Comparison of ENCODE assay signal across 8 mouse cellular contexts in the genomic region with DNA sequence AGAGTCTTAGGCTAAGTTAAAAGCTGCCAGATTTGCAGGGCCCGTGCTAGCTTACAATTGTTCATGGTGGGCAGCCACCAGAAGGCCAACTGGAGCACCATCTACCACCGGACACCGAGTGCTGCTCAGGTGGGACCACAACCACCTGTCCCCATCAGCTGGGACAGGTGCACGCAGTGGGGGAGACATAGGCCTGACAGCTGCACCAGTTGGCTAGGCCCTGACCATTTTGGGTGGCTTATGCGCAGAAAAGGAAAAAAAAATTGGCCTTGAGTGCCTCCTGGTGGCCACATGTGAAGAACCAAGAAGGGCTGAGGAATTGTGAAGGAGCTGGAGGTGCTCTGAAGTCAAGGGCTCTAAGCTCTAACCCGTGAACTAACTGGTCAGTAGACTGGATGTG. TPM values are rescaled to one million over a fixed set of nuclear protein-coding genes. Genes with fewer than 3 reads are reported as not detected.
DNase-seq lines count a peak whose midpoint lies in the region; ATAC-seq and TF ChIP-seq lines count a peak whose summit lies in the region.

No protein-coding gene starts in this region.

- DNase-seq in right cerebral cortex, adult 18-20 months = peak; percentile 76
- DNase-seq in right cerebral cortex, postnatal 36 days (ENCODE audit: low spot score in 2 of 2) = no peak
- DNase-seq in c-Kit-positive CD71-positive TER-119-positive erythroid progenitor cells, embryonic 14.5 days (ENCODE audit: low spot score) = peak; percentile 56
- peak; percentile 80 for DNase-seq in left cerebral cortex, postnatal 14 days (ENCODE audit: low spot score in 2 of 2)
- DNase-seq in midbrain, embryonic 11.5 days (ENCODE audit: low spot score, missing footprints) = peak; percentile 98

- peak overlapping the region; percentile 99 for H3K27ac ChIP-seq in forebrain, embryonic 13.5 days
- peak overlapping the region; percentile 98 for H3K27ac ChIP-seq in midbrain, embryonic 11.5 days (ENCODE audit: low read depth, low read length)
- H3K27ac ChIP-seq in small intestine, adult 2 months (ENCODE audit: insufficient read depth, low read depth, low read length) = no peak overlapping the region

- ATAC-seq in forebrain, embryonic 13.5 days = no peak
- ATAC-seq in hematopoietic stem cell, adult 5-6 weeks (replicated peaks in 1 of 2; ENCODE audit: insufficient read depth in 1 of 2, low FRiP score in 2 of 2, low TSS enrichment in 1 of 2, low read depth in 1 of 2, poor library complexity in 2 of 2, severe bottlenecking in 2 of 2) = peak; percentile 68 to 72
- ATAC-seq in midbrain, embryonic 11.5 days (ENCODE audit: low FRiP score) = no peak

- no peaks in the 10 kb centered on the region for H3K27me3 ChIP-seq in forebrain, embryonic 13.5 days
- H3K27me3 ChIP-seq in midbrain, embryonic 11.5 days (ENCODE audit: control insufficient read depth, insufficient read depth, low read length) = no peaks in the 10 kb centered on the region
- no peaks in the 10 kb centered on the region for H3K27me3 ChIP-seq in small intestine, adult 2 months (ENCODE audit: control insufficient read depth, insufficient read depth, low read length)

- no peaks in the 10 kb centered on the region for H3K9me3 ChIP-seq in forebrain, embryonic 13.5 days (replicated peaks)
- no peaks in the 10 kb centered on the region for H3K9me3 ChIP-seq in midbrain, embryonic 11.5 days (ENCODE audit: control insufficient read depth, low read length)

- H3K9ac ChIP-seq in forebrain, embryonic 13.5 days = no peak overlapping the region
- peak overlapping the region; percentile 71 for H3K9ac ChIP-seq in midbrain, embryonic 11.5 days (ENCODE audit: low read length)

- no peak overlapping the region for H3K4me2 ChIP-seq in forebrain, embryonic 13.5 days
- H3K4me2 ChIP-seq in midbrain, embryonic 11.5 days = no peak overlapping the region

- intact Hi-C loops in left cerebral cortex, postnatal 14 days (cut with DNase I) = loop anchor here (1.0 to 2.0 kb wide), 2 partner anchors 28 to 43 kb away; no protein-coding TSS in a partner anchor

- no peak for TF ChIP-seq POLR2A in small intestine, adult 2 months (IDR thresholded peaks at IDR 0.05; ENCODE audit: low read depth, low read length)

- no peak overlapping the region for H3K4me3 ChIP-seq in forebrain, embryonic 13.5 days
- H3K4me3 ChIP-seq in midbrain, embryonic 11.5 days (ENCODE audit: low read depth, low read length) = no peak overlapping the region
- H3K4me3 ChIP-seq in small intestine, adult 2 months (ENCODE audit: low read depth, low read length) = no peak overlapping the region

- 19% methylated on average over 6 of the region's 6 CpGs for WGBS in forebrain, embryonic 13.5 days
- 22% methylated on average over 6 of the region's 6 CpGs for WGBS in midbrain, embryonic 11.5 days
- WGBS in small intestine, adult 2 months = 31% methylated on average over 6 of the region's 6 CpGs

- H3K4me1 ChIP-seq in forebrain, embryonic 13.5 days = peaks cover 51% of the 10 kb centered on the region
- H3K4me1 ChIP-seq in midbrain, embryonic 11.5 days (ENCODE audit: control insufficient read depth, insufficient read depth, low read length) = peaks cover 49% of the 10 kb centered on the region
- H3K4me1 ChIP-seq in small intestine, adult 2 months (ENCODE audit: control insufficient read depth, insufficient read depth, insufficient read length, low read length) = peaks cover 14% of the 10 kb centered on the region

- peak; percentile 83; the same call in 1 of the 2 replicates for TF ChIP-seq CTCF in small intestine, adult 2 months (IDR thresholded peaks at IDR 0.05; ENCODE audit: extremely low read depth, insufficient read length, insufficient replicate concordance, low read depth, low read length)

- no peaks in the 10 kb centered on the region for H3K36me3 ChIP-seq in forebrain, embryonic 13.5 days (ENCODE audit: poor library complexity, severe bottlenecking)
- H3K36me3 ChIP-seq in midbrain, embryonic 11.5 days (ENCODE audit: control insufficient read depth, insufficient read depth, low read length) = no peaks in the 10 kb centered on the region
- H3K36me3 ChIP-seq in small intestine, adult 2 months (ENCODE audit: control insufficient read depth, insufficient read depth, low read length) = no peaks in the 10 kb centered on the region

RNA-seq across cellular contexts. Expression of a gene that starts 16.8 kb away (rescaled TPM):
- 62.1 and 62.8 TPM in 2 replicates for polyA plus RNA-seq in forebrain, embryonic 13.5 days (2015; fragmentation: Nextera tagmentation; extraction: Ambion mirVana)
- 47.1 and 51.4 TPM in 2 replicates for total RNA-seq in hematopoietic stem cell, adult 5-6 weeks (2017)
- 10 to 100 TPM; 45.7 to 47.0 TPM for total RNA-seq in left cerebral cortex, postnatal 14 days (2021)
- 62.2 and 64.1 TPM in 2 replicates for polyA plus RNA-seq in midbrain, embryonic 11.5 days (2014; fragmentation: Nextera tagmentation; extraction: Ambion mirVana)
- polyA plus RNA-seq in small intestine, adult 2 months (2012; rRNA removed) = 3.4 and 5.5 TPM in 2 replicates

RNA-seq across cellular contexts. Expression of a gene that starts 16.8 kb away (rescaled TPM):
- 52.6 and 56.2 TPM in 2 replicates for polyA plus RNA-seq in forebrain, embryonic 13.5 days (2015; fragmentation: Nextera tagmentation; extraction: Ambion mirVana)
- 53.0 and 58.3 TPM in 2 replicates for total RNA-seq in hematopoietic stem cell, adult 5-6 weeks (2017)
- 10 to 100 TPM; 39.4 to 44.3 TPM for total RNA-seq in left cerebral cortex, postnatal 14 days (2021)
- polyA plus RNA-seq in midbrain, embryonic 11.5 days (2014; fragmentation: Nextera tagmentation; extraction: Ambion mirVana) = 50.8 and 54.7 TPM in 2 replicates
- polyA plus RNA-seq in small intestine, adult 2 months (2012; rRNA removed) = 12.1 and 16.7 TPM in 2 replicates

RNA-seq across cellular contexts. Expression of a gene that starts 18.3 kb away (rescaled TPM):
- 10.7 and 12.2 TPM in 2 replicates for polyA plus RNA-seq in forebrain, embryonic 13.5 days (2015; fragmentation: Nextera tagmentation; extraction: Ambion mirVana)
- total RNA-seq in hematopoietic stem cell, adult 5-6 weeks (2017) = 5.3 and 8.7 TPM in 2 replicates
- 10 to 100 TPM; 18.9 to 19.7 TPM for total RNA-seq in left cerebral cortex, postnatal 14 days (2021)
- 5.5 and 6.0 TPM in 2 replicates for polyA plus RNA-seq in midbrain, embryonic 11.5 days (2014; fragmentation: Nextera tagmentation; extraction: Ambion mirVana)
- 24.9 and 33.6 TPM in 2 replicates for polyA plus RNA-seq in small intestine, adult 2 months (2012; rRNA removed)

RNA-seq across cellular contexts. Expression of a gene that starts 24.1 kb away (rescaled TPM):
- 2,311 and 2,462 TPM in 2 replicates for polyA plus RNA-seq in forebrain, embryonic 13.5 days (2015; fragmentation: Nextera tagmentation; extraction: Ambion mirVana)
- total RNA-seq in hematopoietic stem cell, adult 5-6 weeks (2017) = 5.1 and 8.1 TPM in 2 replicates
- total RNA-seq in left cerebral cortex, postnatal 14 days (2021) = 1,000 to 10,000 TPM; 1,395 to 1,474 TPM
- 2,717 and 2,900 TPM in 2 replicates for polyA plus RNA-seq in midbrain, embryonic 11.5 days (2014; fragmentation: Nextera tagmentation; extraction: Ambion mirVana)
- 599 and 1,328 TPM in 2 replicates for polyA plus RNA-seq in small intestine, adult 2 months (2012; rRNA removed)

Comparison
In these comparisons a context has a peak if more than half of its experiments do, and no peak if none do; other contexts are left out.
1. DNase-seq: peak in right cerebral cortex, adult 18-20 months (single experiment), c-Kit-positive CD71-positive TER-119-positive erythroid progenitor cells, embryonic 14.5 days (single experiment), left cerebral cortex, postnatal 14 days (2 of 2) and midbrain, embryonic 11.5 days (single experiment); none in right cerebral cortex, postnatal 36 days (0 of 2).
2. ATAC-seq: peak in hematopoietic stem cell, adult 5-6 weeks (2 of 2); none in forebrain, embryonic 13.5 days (single experiment) and midbrain, embryonic 11.5 days (single experiment).